Mouse (Mus musculus): ENCODE data around the gene Olfr823. TPM values are rescaled to one million over a fixed set of nuclear protein-coding genes. Genes with fewer than 3 reads are reported as not detected.

Gene Olfr823
- polyA plus RNA-seq, 1 experiment from 2014 or later = not detected

Other genes with a start within 250 kb of the Olfr823 start
- gene Olfr814, start 235.5 kb downstream of the Olfr823 start, polyA plus RNA-seq (2015; fragmentation: Nextera tagmentation; extraction: Ambion mirVana) = not detected in 2 replicates
- not detected in 2 replicates for gene Olfr815, start 209.5 kb downstream of the Olfr823 start, polyA plus RNA-seq (2015; fragmentation: Nextera tagmentation; extraction: Ambion mirVana)
- gene Olfr816, start 199.8 kb downstream of the Olfr823 start, polyA plus RNA-seq (2015; fragmentation: Nextera tagmentation; extraction: Ambion mirVana) = not detected in 2 replicates
- gene Olfr818, start 166.3 kb downstream of the Olfr823 start, polyA plus RNA-seq (2015; fragmentation: Nextera tagmentation; extraction: Ambion mirVana) = not detected in 2 replicates
- not detected in 2 replicates for gene Olfr819, start 148.1 kb downstream of the Olfr823 start, polyA plus RNA-seq (2015; fragmentation: Nextera tagmentation; extraction: Ambion mirVana)
- not detected in 2 replicates for gene Olfr247, start 139.2 kb downstream of the Olfr823 start, polyA plus RNA-seq (2015; fragmentation: Nextera tagmentation; extraction: Ambion mirVana)
- gene Gm10310, start 130.3 kb downstream of the Olfr823 start, polyA plus RNA-seq (2015; fragmentation: Nextera tagmentation; extraction: Ambion mirVana) = not detected in 2 replicates
- gene Olfr820, start 102.8 kb downstream of the Olfr823 start, polyA plus RNA-seq (2015; fragmentation: Nextera tagmentation; extraction: Ambion mirVana) = not detected in 2 replicates
- gene Olfr821, start 85.0 kb downstream of the Olfr823 start, polyA plus RNA-seq (2015; fragmentation: Nextera tagmentation; extraction: Ambion mirVana) = not detected in 2 replicates
- not detected in 2 replicates for gene Olfr822, start 44.2 kb downstream of the Olfr823 start, polyA plus RNA-seq (2015; fragmentation: Nextera tagmentation; extraction: Ambion mirVana)
- not detected in 2 replicates for gene Olfr824, start 14.6 kb upstream of the Olfr823 start, polyA plus RNA-seq (2015; fragmentation: Nextera tagmentation; extraction: Ambion mirVana)
- gene Olfr825, start 51.4 kb upstream of the Olfr823 start, polyA plus RNA-seq (2015; fragmentation: Nextera tagmentation; extraction: Ambion mirVana) = not detected in 2 replicates
- not detected in 2 replicates for gene Olfr826, start 68.8 kb upstream of the Olfr823 start, polyA plus RNA-seq (2015; fragmentation: Nextera tagmentation; extraction: Ambion mirVana)
- gene Olfr827, start 99.0 kb upstream of the Olfr823 start, polyA plus RNA-seq (2015; fragmentation: Nextera tagmentation; extraction: Ambion mirVana) = not detected in 2 replicates
- gene Neurod4, start 164.9 kb upstream of the Olfr823 start, polyA plus RNA-seq (2015; fragmentation: Nextera tagmentation; extraction: Ambion mirVana) = not detected in 2 replicates
- 0.74 and 1.6 TPM in 2 replicates for gene Tespa1, start 207.5 kb upstream of the Olfr823 start, polyA plus RNA-seq (2015; fragmentation: Nextera tagmentation; extraction: Ambion mirVana)

Data from stomach, embryonic 16.5 days (tissue).